Mouse (Mus musculus) megakaryocyte, embryonic 14.5 days (primary cell): ENCODE data around the gene G6pc3.

Source experiments
- FLI1 ChIP-seq: IDR thresholded peaks from 2 replicates; pipeline ENCODE4 v1.6.1; 2012; ENCODE audit warnings: low read length, inconsistent platforms, mixed read lengths
- GATA1 ChIP-seq: IDR thresholded peaks from 3 replicates; pipeline ENCODE4 v1.6.1; 2012; ENCODE audit warnings: mixed read lengths, low read length, inconsistent platforms, borderline replicate concordance

DNA sequence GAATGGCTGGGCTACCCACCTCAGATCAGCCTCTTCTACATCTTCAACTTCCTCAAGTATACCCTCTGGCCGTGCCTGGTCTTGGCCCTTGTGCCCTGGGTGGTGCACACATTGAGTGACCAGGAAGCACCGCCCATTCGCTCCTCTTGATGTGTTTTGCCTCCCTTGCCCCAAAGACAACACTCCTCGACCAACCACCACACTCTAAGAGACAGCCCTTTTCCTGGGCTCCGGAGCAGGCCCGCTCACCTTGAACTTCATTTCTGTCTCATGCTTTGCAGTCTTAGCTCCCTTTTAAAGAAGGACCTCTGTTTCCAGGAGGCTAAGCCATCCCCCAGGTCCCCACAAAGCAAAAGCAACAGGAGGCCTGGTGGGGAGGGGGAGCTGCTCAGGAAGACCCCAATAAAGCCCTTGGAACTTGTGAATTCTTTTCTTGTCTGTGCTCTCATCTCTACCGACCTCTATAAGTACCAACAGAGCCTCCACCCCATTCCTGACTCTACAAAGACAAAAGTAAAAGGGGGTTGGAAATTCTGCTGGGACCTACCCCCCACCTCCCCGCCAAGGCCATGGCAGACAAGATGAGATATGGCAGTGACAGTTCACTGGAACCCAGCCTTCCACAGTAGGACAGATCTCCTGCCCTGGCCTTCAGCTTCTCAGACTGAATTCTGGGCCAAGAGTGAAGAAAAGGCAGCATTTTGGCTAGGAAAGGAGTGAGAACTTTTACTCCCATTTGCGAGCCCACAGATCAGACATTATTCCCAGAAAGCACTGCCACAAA, 4.4 kb downstream of the G6pc3 start:
- TF ChIP-seq GATA1 = no peak
- no peak for TF ChIP-seq FLI1
